Mouse (Mus musculus) cerebellum, adult 2 months (tissue): Measurements from ENCODE around the gene 4930578C19Rik.

Source experiments
- CTCF ChIP-seq: fragments of 200-500 bp; IDR thresholded peaks from 2 replicates; pipeline ENCODE4 v1.5.1; 2011; ENCODE audit warnings: low read depth, mild to moderate bottlenecking, control low read depth, low read length, moderate library complexity, borderline replicate concordance; ENCODE audit not compliant: insufficient read depth
- POLR2A ChIP-seq: fragments of 200-500 bp; IDR thresholded peaks from 2 replicates; pipeline ENCODE4 v1.6.1; 2011; ENCODE audit warnings: low read length, control low read depth, borderline replicate concordance; ENCODE audit not compliant: insufficient read depth

GRCm38 (mm10) chrX:18411071-18411840 is 49.9 kb downstream of the 4930578C19Rik start:
- TF ChIP-seq POLR2A (no peak), CTCF (no peak)
